Mouse (Mus musculus) layer of hippocampus, adult 8-10 months (tissue): ENCODE results near the gene Oas1g. TPM values are rescaled to one million over a fixed set of nuclear protein-coding genes. Genes with fewer than 3 reads are reported as not detected.

ENCODE experiments used
- microRNA-seq, 2 experiments: library from miRNA; unstranded; fragments of <30 nt; microRNA quantifications; one replicate each; pipeline ENCODE4 v1.2.0; 2022
- total RNA-seq, 4 experiments: library from RNA; stranded (reverse); gene quantifications; 2 replicates each; pipeline ENCODE4 v1.2.4; 2022

Oas1g gene
- total RNA-seq, 4 experiments from 2014 or later = 0.84 TPM; not detected in 3

Small RNA genes lying within 50 kb of the gene (microRNA-seq; reads per million reads assigned to microRNA genes)
- gene Gm22907 = 0 reads per million in 2 experiments

Other genes starting within 250 kb of the Oas1g start
- gene Rasal1, start 238.8 kb downstream of the Oas1g start, total RNA-seq = 100 to 1,000 TPM in 2 of 4 experiments, 10 to 100 TPM in 2; 84.4 to 112 (median 96.9) TPM
- 10 to 100 TPM; 62.9 to 71.1 (median 66.9) TPM for gene Dtx1, start 175.7 kb downstream of the Oas1g start, total RNA-seq
- under 1 TPM; 0.12 to 0.65 (median 0.40) TPM for gene Oas2, start 137.8 kb downstream of the Oas1g start, total RNA-seq
- under 1 TPM in 2 of 4 experiments, not detected in 2; 0.09 to 0.30 TPM for gene Oas3, start 110.0 kb downstream of the Oas1g start, total RNA-seq
- not detected for gene Oas1e, start 92.1 kb downstream of the Oas1g start, total RNA-seq
- 1 to 10 TPM in 1 of 4 experiments, under 1 TPM in 3; 0.12 to 1.2 (median 0.65) TPM for gene Oas1c, start 75.1 kb downstream of the Oas1g start, total RNA-seq
- not detected for gene Oas1f, start 40.2 kb downstream of the Oas1g start, total RNA-seq
- not detected for gene Oas1h, start 26.2 kb downstream of the Oas1g start, total RNA-seq
- 1 to 10 TPM in 2 of 4 experiments, under 1 TPM in 2; 0.31 to 2.4 (median 0.74) TPM for gene Oas1a, start 19.9 kb upstream of the Oas1g start, total RNA-seq
- not detected for gene Oas1d, start 26.9 kb upstream of the Oas1g start, total RNA-seq
- gene Rph3a, start 122.5 kb upstream of the Oas1g start, total RNA-seq = 100 to 1,000 TPM; 199 to 216 (median 211) TPM